Mouse (Mus musculus) heart, embryonic 11.5 days (tissue): ENCODE results near the gene Mfsd7a. TPM values are rescaled to one million over a fixed set of nuclear protein-coding genes. Genes with fewer than 3 reads are reported as not detected.
A peak's percentile ranks its signal among the peaks of the same experiment; 100 is the strongest.

Source experiments
- ATAC-seq: fragments of 200-750 bp; cut with Nextera tagmentation; replicated peaks from 2 replicates; pipeline ENCODE4 v1.8.0; 2017; ENCODE audit warnings: moderate library complexity; ENCODE audit not compliant: insufficient number of reproducible peaks, low FRiP score, low TSS enrichment
- H3K27ac ChIP-seq: fragments of 300-500 bp; sonication (generic); 2 replicates; pipeline ENCODE4 v1.5.1; 2014; ENCODE audit warnings: mild to moderate bottlenecking, low read depth, low read length
- H3K27me3 ChIP-seq: fragments of 300-500 bp; sonication (generic); 2 replicates; pipeline ENCODE4 v1.6.1; 2014; ENCODE audit warnings: mild to moderate bottlenecking, low read length, mixed read lengths; ENCODE audit not compliant: control insufficient read depth, insufficient read depth
- H3K36me3 ChIP-seq: fragments of 300-500 bp; sonication (generic); 2 replicates; pipeline ENCODE4 v1.6.1; 2014; ENCODE audit warnings: mild to moderate bottlenecking, low read length, moderate library complexity, mixed read lengths; ENCODE audit not compliant: control insufficient read depth, insufficient read depth
- H3K4me1 ChIP-seq: fragments of 300-500 bp; sonication (generic); 2 replicates; pipeline ENCODE4 v1.6.1; 2014; ENCODE audit warnings: low read length; ENCODE audit not compliant: control insufficient read depth, insufficient read depth
- H3K4me2 ChIP-seq: fragments of 300-500 bp; sonication (generic); 2 replicates; pipeline ENCODE4 v1.6.1; 2014; ENCODE audit warnings: mild to moderate bottlenecking, moderate library complexity
- H3K4me3 ChIP-seq: fragments of 300-500 bp; sonication (generic); 2 replicates; pipeline ENCODE4 v1.5.1; 2014; ENCODE audit warnings: low read depth, low read length
- H3K9ac ChIP-seq: fragments of 300-500 bp; sonication (generic); 2 replicates; pipeline ENCODE4 v1.6.1; 2014; ENCODE audit warnings: mild to moderate bottlenecking, low read depth, low read length, moderate library complexity
- H3K9me3 ChIP-seq: fragments of 300-500 bp; sonication (generic); replicated peaks from 2 replicates; pipeline ENCODE4 v1.6.1; 2016; ENCODE audit warnings: low read length; ENCODE audit not compliant: control insufficient read depth
- WGBS: fragments of 180-500 bp; shearing (Covaris S2); extraction: QIAGEN DNeasy Blood & Tissue Kit; methylation state at CpG from one replicate; pipeline ENCODE4 v1.1.7; 2014; ENCODE audit not compliant: insufficient replicate concordance; 5-methylcytosine and 5-hydroxymethylcytosine counted together
- polyA plus RNA-seq: library from polyadenylated mRNA; unstranded; fragments of >200 nt; fragmentation: Nextera tagmentation; extraction: Ambion mirVana; gene quantifications from 2 replicates; pipeline ENCODE4 v1.2.1, GENCODE M21; 2014

The Mfsd7a gene
- polyA plus RNA-seq, 1 experiment from 2014 or later = 0.27 TPM

DNA sequence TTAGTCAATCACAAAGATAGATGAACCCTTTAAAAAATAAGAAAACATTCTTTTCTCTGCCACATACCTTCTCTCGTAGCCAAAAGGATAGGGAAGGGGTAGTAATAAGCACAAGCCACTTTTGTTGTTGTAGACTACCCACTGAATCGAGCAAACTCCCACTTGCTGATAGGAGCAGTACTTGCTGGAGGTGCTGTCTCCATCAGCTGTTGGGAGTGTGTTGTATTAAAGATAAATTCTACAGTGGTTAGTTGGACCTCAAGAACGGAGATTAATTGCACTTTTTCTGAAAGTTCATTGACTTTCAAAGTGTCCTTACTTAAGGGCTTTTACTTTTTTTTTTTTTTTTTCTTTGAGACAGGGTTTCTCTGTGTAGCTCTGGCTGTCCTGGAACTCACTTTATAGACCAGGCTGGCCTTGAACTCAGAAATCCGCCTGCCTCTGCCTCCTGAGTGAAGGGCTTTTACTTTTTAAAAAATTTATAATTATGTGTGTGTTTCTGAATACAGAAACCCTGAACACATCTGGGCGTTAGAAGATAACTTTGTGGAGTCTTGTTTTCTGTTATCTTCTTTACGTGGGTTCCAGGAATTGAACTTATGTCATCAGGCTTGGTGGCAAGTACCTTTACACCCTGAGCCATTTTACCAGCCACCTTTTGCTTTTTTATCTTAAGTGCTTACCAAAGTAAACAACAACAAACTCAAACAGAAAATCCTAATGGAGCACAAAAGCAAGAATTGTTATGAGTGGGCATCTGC, 16.6 kb upstream of the Mfsd7a start:
- Histone ChIP-seq H3K4me2 (no peak overlapping the region; the same call in 1 of the 2 replicates), H3K4me1 (peaks cover 39% of the 10 kb centered on the region), H3K36me3 (no peaks in the 10 kb centered on the region), H3K4me3 (no peak overlapping the region), H3K9ac (no peak overlapping the region), H3K27me3 (no peaks in the 10 kb centered on the region), H3K27ac (peak overlapping the region; percentile 57), H3K9me3 (no peaks in the 10 kb centered on the region)
- 63% methylated on average over 6 of the region's 6 CpGs for WGBS
- ATAC-seq = no peak

DNA sequence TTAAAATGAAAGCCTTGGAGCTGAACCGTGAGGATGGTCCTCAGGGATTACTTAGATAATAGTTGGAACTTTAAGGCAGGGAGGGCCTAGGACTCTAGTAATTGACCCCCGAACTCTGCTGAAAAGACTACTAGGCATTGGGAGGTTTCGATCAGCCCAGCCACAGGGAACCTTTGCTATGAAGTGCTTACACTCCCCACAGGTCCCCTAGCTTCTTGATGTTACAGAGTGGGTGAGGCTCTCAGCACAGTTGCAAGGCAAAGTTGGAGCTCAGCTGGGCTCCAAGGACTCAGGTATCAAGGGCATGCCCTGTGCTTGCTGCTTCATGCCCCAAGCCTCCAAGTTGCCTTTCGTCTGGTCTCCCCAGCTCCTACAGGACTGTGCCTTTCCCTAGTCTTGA, 13.8 kb upstream of the Mfsd7a start:
- Histone ChIP-seq H3K4me2 (peak overlapping the region; percentile 75), H3K4me3 (peak overlapping the region; percentile 93), H3K9ac (peak overlapping the region; percentile 100), H3K4me1 (peaks cover 39% of the 10 kb centered on the region), H3K36me3 (no peaks in the 10 kb centered on the region), H3K27ac (peak overlapping the region; percentile 41), H3K9me3 (no peaks in the 10 kb centered on the region), H3K27me3 (peaks cover 4% of the 10 kb centered on the region; the same call in 1 of the 2 replicates)
- WGBS = 46% methylated on average over 4 of the region's 4 CpGs
- ATAC-seq = no peak

DNA sequence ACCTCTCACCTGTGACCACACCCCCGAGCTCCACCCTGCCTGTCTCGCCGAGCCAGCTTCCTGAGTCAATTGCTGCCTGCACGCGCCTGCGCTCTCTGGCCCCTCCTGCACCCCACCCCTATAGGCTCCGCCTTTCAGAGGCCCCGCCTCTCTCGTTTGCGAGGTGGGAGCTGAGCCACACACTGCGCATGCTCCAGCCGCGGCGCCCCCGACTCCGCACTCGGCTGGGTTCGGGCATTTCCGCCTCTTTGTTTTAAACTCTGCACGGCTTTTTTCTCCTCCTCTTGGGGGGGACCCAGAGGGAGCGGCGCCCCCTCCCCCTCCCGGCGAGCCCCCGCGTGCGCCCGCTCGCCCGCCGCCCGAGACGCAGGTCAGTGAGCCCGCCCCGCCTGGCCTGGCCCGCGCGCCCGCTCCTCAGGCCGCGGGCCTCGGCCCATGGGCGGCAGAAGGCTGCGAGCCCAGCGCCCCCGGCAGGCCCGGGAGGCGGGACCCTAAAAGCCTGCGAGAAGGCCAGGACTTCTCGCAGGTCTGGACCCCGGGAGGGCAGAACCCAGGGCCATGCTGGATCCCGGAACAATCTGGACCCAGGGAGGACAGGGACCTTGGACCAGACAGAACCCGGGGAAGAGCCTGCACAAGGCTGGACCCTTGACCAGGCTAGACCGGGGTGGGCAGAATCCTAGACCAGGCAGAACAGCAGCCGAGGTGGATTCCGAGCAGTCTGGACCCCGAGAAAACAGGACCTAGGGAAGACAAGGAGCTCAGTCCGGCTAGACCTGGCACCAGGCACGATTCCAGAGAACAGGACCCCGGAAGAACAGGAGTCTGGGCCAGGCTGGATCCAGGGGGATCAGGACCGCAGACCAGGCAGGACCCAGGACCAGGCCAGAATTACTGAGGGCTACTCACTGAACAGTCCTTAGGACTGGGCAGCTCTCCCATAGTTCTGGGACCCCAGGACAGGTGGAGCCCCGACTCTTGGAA, 12.7 kb upstream of the Mfsd7a start, which contains the start of gene Pcgf3:
Gene Pcgf3, plus strand, starts transcription at position 151 of the 984 bp plus-strand sequence.
- WGBS = under 1% methylated on average over 50 of the region's 62 CpGs
- peak within 1 kb of the TSS; percentile 89 for H3K27ac ChIP-seq
- H3K9ac ChIP-seq = peak within 1 kb of the TSS; percentile 100
- H3K4me2 ChIP-seq = peak within 1 kb of the TSS; percentile 75
- H3K9me3 ChIP-seq = no peaks in the 10 kb centered on the region
- peaks cover 4% of the 10 kb centered on the region; the same call in 1 of the 2 replicates for H3K27me3 ChIP-seq
- peak within 1 kb of the TSS; percentile 93 for H3K4me3 ChIP-seq
- ATAC-seq = peak; percentile 96
- H3K4me1 ChIP-seq = peaks cover 36% of the 10 kb centered on the region
- no peaks in the 10 kb centered on the region for H3K36me3 ChIP-seq

DNA sequence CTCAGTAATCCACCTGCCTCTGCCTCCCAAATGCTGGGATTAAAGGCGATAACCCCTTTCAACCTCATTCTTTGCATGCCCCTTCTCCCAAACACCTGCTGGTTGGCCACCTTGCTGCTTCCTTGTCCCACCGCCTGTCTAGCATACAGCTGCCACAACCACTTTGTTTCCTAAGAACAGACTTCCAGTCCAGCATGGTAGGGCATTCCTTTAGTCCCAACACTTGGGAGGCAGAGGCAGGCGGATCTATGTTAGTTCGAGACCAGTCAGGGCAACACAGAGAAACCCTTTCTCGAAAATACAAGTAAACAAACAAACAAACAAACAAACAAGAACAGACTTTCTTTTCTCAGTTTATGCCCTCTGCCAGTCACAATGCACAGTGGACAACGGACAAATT, 11.8 kb upstream of the Mfsd7a start:
- peak overlapping the region; percentile 93 for H3K4me3 ChIP-seq
- H3K9ac ChIP-seq = peak overlapping the region; percentile 100; the same call in 1 of the 2 replicates
- H3K4me2 ChIP-seq = peak overlapping the region; percentile 75
- H3K36me3 ChIP-seq = no peaks in the 10 kb centered on the region
- H3K27me3 ChIP-seq = peaks cover 4% of the 10 kb centered on the region; the same call in 1 of the 2 replicates
- H3K4me1 ChIP-seq = peaks cover 27% of the 10 kb centered on the region
- H3K9me3 ChIP-seq = no peaks in the 10 kb centered on the region
- no peak overlapping the region for H3K27ac ChIP-seq
- no peak for ATAC-seq
- 38% methylated on average over 6 of the region's 6 CpGs for WGBS

DNA sequence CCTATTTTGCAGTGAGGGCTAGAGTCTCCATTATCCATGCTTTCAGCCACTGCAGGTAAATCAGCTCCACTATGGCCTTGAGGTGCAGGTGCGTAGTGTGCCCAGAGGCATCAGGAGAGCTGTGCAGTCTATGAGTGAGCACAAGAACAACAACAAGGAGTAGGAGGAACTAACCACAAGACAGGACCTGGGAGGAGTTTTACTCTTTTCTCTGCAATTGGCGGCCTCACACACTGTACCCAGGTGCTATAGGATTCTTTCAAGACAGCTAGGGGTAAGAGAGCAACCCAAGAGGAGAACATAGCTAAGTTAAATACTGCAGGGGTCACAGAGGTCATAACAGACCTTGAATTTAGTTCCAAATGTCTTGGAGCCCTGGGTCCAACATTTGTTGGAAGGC, 10.0 kb upstream of the Mfsd7a start:
- Histone ChIP-seq H3K27ac (no peak overlapping the region), H3K4me3 (no peak overlapping the region), H3K4me1 (peaks cover 15% of the 10 kb centered on the region), H3K4me2 (no peak overlapping the region), H3K9ac (no peak overlapping the region), H3K27me3 (peaks cover 4% of the 10 kb centered on the region; the same call in 1 of the 2 replicates), H3K9me3 (no peaks in the 10 kb centered on the region), H3K36me3 (no peaks in the 10 kb centered on the region)
- WGBS = 71% methylated on average over 2 of the region's 2 CpGs
- ATAC-seq = no peak

DNA sequence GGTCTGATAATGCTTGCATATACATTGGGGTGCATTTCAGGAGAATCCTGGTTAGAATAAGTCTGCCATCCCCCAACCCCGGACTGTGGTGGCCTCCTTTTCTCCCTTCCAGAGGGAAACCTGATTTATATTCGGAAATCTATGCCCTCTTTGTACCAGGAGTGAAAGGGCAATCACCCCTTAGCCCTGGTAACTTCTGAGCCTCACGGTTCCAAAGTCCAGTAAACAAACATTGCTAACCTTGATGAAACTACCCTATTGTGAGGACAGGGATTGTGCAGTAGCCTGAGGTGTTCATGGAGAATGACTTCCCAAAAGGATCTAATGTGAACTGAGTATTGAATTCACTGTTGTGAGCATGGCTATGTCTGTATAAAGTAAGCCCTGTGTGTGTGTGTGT, 5.4 kb upstream of the Mfsd7a start:
- 53% methylated on average over 3 of the region's 3 CpGs for WGBS
- Histone ChIP-seq H3K36me3 (no peaks in the 10 kb centered on the region), H3K27ac (no peak overlapping the region), H3K9ac (no peak overlapping the region), H3K4me2 (no peak overlapping the region), H3K4me3 (no peak overlapping the region), H3K9me3 (no peaks in the 10 kb centered on the region), H3K27me3 (0 out of 2 replicates have a peak, but pooled peaks cover 4% of the 10 kb centered on the region), H3K4me1 (peaks cover 8% of the 10 kb centered on the region; the same call in 1 of the 2 replicates)
- no peak for ATAC-seq

DNA sequence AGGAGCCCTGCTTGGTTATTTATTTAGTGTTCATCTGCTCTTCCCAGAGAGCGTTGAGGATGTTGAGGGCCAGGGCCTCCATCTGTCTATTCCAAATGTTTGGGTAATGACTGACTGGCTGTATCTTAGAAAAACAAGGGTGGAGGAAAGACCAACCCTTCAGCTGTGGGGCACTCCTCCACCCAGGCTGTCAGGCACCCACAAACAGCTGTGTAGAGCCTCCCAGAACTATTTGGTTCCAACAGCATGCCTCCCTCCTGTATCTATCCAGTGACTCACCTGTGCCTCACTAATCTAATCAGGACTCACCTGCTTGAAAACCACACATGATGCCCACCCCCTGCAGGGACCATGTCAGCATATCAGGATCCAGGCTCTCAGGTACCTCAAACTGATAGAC, 3.7 kb upstream of the Mfsd7a start:
- H3K4me1 ChIP-seq = peaks cover 10% of the 10 kb centered on the region; the same call in 1 of the 2 replicates
- H3K9ac ChIP-seq = no peak overlapping the region
- 69% methylated on average over 1 of the region's 1 CpGs for WGBS
- H3K9me3 ChIP-seq = no peaks in the 10 kb centered on the region
- no peak overlapping the region for H3K4me3 ChIP-seq
- no peak overlapping the region for H3K27ac ChIP-seq
- no peaks in the 10 kb centered on the region for H3K36me3 ChIP-seq
- no peak overlapping the region for H3K4me2 ChIP-seq
- no peaks in the 10 kb centered on the region; the same call in 1 of the 2 replicates for H3K27me3 ChIP-seq
- ATAC-seq = no peak

DNA sequence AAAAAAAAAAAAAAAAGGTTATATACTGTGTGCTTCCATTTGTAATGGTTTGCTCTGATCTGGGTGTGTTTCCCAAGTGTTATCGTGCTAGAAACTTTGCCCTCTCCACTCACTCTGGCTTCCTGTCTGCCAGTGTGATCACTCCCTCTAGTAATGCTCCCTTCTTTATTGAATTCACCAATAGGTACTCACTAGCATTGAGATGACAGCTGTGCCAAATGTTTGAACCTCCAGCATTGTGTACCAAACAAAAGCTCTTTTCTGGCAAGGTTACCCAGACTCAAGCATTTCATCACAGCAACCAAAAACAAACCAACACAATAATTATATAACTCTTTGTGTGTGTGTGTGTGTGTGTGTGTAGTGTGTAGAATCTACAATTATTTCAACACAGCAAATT, 2.9 kb upstream of the Mfsd7a start:
- H3K9me3 ChIP-seq = no peaks in the 10 kb centered on the region
- H3K4me3 ChIP-seq = no peak overlapping the region
- H3K9ac ChIP-seq = no peak overlapping the region
- H3K27me3 ChIP-seq = no peaks in the 10 kb centered on the region; the same call in 1 of the 2 replicates
- H3K4me1 ChIP-seq = peaks cover 10% of the 10 kb centered on the region; the same call in 1 of the 2 replicates
- no peak overlapping the region for H3K27ac ChIP-seq
- ATAC-seq = no peak
- H3K4me2 ChIP-seq = no peak overlapping the region
- 60% methylated on average over 1 of the region's 1 CpGs for WGBS
- H3K36me3 ChIP-seq = no peaks in the 10 kb centered on the region
